Mouse (Mus musculus): ENCODE data around the gene Fam136a.
"Not testable (repeated sequence)": the region's sequence is repeated elsewhere in the genome, so short reads cannot be mapped to it uniquely, and the experiment has no call there.

Fam136a gene

GRCm38 (mm10) chr6:86366125-86366852 is 843 bp downstream of the Fam136a start:
- no peak for DNase-seq (ENCODE audit: low spot score in 2 of 2)

GRCm38 (mm10) chr6:86366853-86367249 is 1.4 kb downstream of the Fam136a start:
- no peak for DNase-seq (ENCODE audit: low spot score in 2 of 2)

GRCm38 (mm10) chr6:86368479-86368878 is 3.0 kb downstream of the Fam136a start:
- DNase-seq (ENCODE audit: low spot score in 2 of 2): no peak

GRCm38 (mm10) chr6:86370093-86370713 is 4.8 kb downstream of the Fam136a start:
- DNase-seq (ENCODE audit: low spot score in 2 of 2): peak; percentile 7 to 41

GRCm38 (mm10) chr6:86370764-86371339 is 5.4 kb downstream of the Fam136a start, which contains the start of gene Snrpg:
Gene Snrpg (plus strand): TSS chr6:86371304.
- DNase-seq (ENCODE audit: low spot score in 2 of 2): peak; percentile 6 to 10

GRCm38 (mm10) chr6:86371340-86371911 is 6.0 kb downstream of the Fam136a start:
- peak; percentile 94 for DNase-seq (ENCODE audit: low spot score in 2 of 2)

- DNase-seq (ENCODE audit: low spot score in 2 of 2): no peak
Observed at GRCm38 (mm10) chr6:86371950-86372516, 6.6 kb downstream of the Fam136a start.

GRCm38 (mm10) chr6:86373556-86373955 is 8.1 kb downstream of the Fam136a start:
- no peak for DNase-seq (ENCODE audit: low spot score in 2 of 2)

GRCm38 (mm10) chr6:86378341-86378740 is 12.9 kb downstream of the Fam136a start:
- DNase-seq (ENCODE audit: low spot score in 2 of 2): no peak

- not testable (repeated sequence) for DNase-seq (ENCODE audit: low spot score in 2 of 2)
Observed at GRCm38 (mm10) chr6:86380112-86380511, 14.7 kb downstream of the Fam136a start.

GRCm38 (mm10) chr6:86382551-86382950 is 17.1 kb downstream of the Fam136a start:
- DNase-seq (ENCODE audit: low spot score in 2 of 2): no peak

GRCm38 (mm10) chr6:86383370-86383769 is 17.9 kb downstream of the Fam136a start:
- no peak for DNase-seq (ENCODE audit: low spot score in 2 of 2)

- DNase-seq (ENCODE audit: low spot score in 2 of 2): no peak
Observed at GRCm38 (mm10) chr6:86384692-86385091, 19.2 kb downstream of the Fam136a start.

GRCm38 (mm10) chr6:86385362-86386104 is 20.1 kb downstream of the Fam136a start:
- DNase-seq (ENCODE audit: low spot score in 2 of 2): no peak

- no peak for DNase-seq (ENCODE audit: low spot score in 2 of 2)
Observed at GRCm38 (mm10) chr6:86387313-86387712, 21.9 kb downstream of the Fam136a start.

- DNase-seq (ENCODE audit: low spot score in 2 of 2): no peak
Observed at GRCm38 (mm10) chr6:86388461-86388860, 23.0 kb downstream of the Fam136a start.

GRCm38 (mm10) chr6:86391326-86391725 is 25.9 kb downstream of the Fam136a start:
- DNase-seq (ENCODE audit: low spot score in 2 of 2): no peak

- no peak for DNase-seq (ENCODE audit: low spot score in 2 of 2)
Observed at GRCm38 (mm10) chr6:86393187-86393586, 27.7 kb downstream of the Fam136a start.

- DNase-seq (ENCODE audit: low spot score in 2 of 2): no peak
Observed at GRCm38 (mm10) chr6:86394078-86394720, 28.8 kb downstream of the Fam136a start.

GRCm38 (mm10) chr6:86395021-86395420 is 29.6 kb downstream of the Fam136a start:
- no peak for DNase-seq (ENCODE audit: low spot score in 2 of 2)

GRCm38 (mm10) chr6:86395969-86396368 is 30.5 kb downstream of the Fam136a start:
- no peak for DNase-seq (ENCODE audit: low spot score in 2 of 2)

All from natural killer cell, adult 2 months (primary cell).